Mouse (Mus musculus) T-helper 1 cell (primary cell): ENCODE data around the gene Fam19a1.
"Not testable (repeated sequence)": the region's sequence is repeated elsewhere in the genome, so short reads cannot be mapped to it uniquely, and the experiment has no call there.

Experiments
- in situ Hi-C: fragments of 300-600 bp; cut with MboI, MseI; formaldehyde crosslinking; loops from one replicate; pipeline ENCODE4 v1.15.1; 2025; ENCODE audit warnings: high pct_unique_total_duplicates

The Fam19a1 gene

DNA sequence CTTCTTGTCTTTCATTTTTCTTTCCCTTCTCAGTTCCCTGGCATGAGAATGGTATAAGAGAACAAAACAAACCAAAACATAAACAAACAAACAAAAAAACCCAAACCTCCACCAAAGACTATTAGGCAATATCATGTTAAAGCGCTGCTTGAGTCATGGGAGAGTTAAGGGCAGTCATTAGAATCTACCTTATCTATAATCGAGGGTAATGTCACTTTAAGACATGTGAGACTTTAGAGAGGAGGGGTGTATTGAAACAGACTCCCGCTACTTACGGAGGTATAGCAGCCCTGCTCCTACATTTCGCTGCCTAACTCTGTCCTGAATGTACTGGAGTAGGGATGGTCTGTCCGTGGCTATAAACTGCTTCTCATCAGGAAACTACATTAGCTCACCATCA, at the start of gene Fam19a1:
Fam19a1 (plus strand) TSS at position 301 of the 400 bp plus-strand sequence.
- in situ Hi-C loops, result no loop called here

DNA sequence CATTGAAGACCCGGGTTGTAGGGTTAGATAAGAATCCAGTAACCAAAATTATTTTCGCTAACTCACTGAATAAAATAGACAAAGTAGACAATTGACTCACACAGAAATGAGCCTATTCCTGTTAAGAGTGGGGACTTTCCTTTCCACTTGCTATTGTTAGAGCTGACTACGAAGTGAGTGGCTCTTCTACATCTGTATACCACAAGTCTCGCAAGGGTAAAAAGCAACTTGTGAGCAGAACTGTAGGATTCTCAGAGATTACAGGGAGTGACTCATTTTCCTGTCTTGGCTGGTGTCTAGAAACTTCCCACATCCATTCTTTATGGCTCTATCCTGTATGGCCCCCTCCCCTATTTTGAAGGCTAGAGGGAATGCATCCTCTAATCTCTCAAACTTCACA, 41.9 kb upstream of the Fam19a1 start:
- in situ Hi-C loops, result no loop called here

DNA sequence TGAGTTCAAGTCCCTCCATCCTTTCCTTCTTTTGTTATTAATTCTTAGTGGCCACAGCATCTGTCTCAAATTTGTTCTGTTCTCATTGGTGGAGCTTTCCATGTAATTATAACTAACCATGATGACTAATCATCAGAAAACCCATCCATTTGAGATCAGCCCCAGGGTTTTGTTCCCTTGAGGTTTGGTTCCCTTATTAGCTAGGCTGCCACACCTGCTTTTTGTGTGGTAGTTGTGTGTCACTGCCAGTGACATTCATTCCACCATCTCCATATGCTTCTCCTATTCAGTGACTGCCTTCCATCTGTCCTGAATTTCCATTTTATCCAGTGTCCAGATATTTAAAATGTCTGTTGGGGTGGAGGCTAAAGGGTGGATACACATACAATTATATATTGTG, 41.4 kb upstream of the Fam19a1 start:
- in situ Hi-C loops, result no loop called here

DNA sequence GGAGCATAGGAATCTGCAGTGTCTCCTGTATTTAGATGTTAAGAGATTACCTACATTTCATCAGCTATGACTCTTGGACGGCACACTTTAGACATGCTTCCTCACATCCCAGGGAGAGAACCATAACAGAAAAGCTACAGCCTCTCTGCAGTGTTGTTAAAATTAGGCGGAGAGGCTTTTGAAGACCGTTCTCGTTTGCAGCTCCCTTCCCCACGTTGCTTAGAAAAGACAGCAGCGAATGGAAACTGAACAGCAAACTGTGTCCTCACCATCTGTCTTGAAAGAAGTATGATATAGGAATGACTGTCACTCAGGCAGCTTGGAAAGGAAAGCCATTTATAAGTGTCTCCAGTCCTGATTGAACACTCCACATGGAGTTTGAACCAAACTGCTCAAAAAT, 23.0 kb upstream of the Fam19a1 start:
- in situ Hi-C loops, result no loop called here

DNA sequence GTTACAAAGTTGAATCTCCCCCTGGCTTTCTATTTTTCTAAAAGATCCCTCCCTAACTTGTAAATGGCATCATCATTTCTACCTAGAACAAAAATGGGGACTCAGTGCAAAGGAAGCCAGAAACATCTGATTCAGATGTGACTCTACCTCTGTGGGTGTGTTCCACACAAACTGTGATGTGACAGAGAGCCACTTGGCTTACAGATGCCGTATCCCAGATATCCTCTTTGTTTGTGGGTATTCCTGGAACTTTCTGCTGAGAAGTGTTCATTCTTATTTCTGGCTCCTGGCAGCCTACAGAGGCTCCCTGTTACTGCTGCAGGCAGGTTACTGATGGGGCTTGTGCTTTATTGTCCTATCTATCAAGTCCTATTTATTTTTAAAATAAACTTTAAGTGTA, 19.2 kb upstream of the Fam19a1 start:
- in situ Hi-C loops, result no loop called here

DNA sequence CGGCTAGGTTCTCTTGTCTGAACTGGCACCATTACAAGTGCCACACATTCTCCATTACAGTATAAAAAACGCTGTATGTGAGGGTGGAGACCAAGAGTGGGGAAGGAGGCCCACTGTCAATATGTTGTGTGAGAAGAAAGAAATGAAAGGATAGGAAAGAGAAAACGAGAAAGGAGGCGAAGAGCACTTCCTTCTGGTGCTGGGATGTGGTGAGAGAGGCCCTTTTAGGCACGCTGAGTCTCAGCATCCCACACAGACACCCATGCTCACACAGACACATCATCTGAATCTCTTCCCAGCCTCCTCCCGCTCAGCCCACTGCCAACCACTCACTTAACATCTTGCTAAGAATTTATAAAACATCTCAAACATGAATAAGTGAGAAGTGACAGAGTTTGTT, 14.7 kb upstream of the Fam19a1 start:
- in situ Hi-C loops, result no loop called here

DNA sequence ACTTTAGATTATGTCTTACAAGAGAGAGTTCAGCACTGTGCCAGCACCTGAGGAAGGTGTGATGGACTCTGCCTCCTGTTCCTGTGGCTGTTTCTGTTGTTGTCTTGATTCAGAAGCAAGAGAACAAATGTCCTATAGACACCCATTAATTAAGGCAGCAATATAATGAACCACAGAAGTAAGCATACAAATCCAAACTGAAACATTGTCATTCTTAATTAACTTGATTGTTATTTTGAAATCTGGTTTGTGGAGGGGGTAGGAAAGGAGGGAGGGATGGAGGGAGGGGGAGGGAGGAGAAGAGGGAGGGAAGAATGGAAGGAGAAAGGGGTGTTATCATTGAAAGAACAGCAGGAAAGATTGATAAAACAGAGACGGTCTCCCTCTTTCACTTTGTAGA, 1.3 kb upstream of the Fam19a1 start:
- in situ Hi-C loops, result no loop called here

DNA sequence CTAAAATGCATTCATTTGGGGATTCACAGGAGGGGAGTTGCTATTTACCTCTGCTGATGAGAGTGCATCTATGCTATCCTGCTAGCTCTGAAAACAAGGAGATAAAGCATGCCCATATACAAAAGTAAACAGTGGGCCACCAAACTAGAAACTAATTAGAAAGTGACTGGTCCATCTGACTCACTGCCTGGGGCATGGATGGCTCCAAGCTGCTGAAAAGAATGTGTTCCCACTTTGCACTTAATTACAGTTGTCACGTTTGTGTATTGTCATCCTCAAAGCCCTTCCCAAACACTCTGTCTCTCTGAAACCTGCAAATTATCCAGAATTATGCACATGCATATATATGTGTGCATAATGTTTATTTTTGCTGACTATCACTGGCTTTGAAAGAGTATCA, 1.2 kb downstream of the Fam19a1 start:
- in situ Hi-C loops, result no loop called here

DNA sequence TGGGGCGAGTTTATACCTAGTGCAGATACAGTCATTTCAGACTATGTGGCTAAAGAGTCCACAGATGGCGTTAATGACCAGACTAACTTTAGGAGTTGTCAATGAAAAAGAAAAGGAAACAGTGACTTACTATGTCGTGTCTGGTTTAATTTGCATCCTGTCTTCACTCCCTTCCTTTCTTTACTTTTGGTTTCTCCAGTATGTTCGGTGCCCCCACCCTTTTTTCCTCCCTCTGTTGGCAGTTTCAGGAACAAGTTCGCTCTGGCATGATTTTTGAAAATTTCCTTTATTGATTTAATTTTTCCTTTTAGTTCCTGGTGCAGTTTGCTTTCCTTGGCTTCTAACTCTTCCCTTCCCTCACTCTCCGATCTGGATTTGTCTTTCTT, 3.2 kb downstream of the Fam19a1 start:
- in situ Hi-C loops, result no loop called here

DNA sequence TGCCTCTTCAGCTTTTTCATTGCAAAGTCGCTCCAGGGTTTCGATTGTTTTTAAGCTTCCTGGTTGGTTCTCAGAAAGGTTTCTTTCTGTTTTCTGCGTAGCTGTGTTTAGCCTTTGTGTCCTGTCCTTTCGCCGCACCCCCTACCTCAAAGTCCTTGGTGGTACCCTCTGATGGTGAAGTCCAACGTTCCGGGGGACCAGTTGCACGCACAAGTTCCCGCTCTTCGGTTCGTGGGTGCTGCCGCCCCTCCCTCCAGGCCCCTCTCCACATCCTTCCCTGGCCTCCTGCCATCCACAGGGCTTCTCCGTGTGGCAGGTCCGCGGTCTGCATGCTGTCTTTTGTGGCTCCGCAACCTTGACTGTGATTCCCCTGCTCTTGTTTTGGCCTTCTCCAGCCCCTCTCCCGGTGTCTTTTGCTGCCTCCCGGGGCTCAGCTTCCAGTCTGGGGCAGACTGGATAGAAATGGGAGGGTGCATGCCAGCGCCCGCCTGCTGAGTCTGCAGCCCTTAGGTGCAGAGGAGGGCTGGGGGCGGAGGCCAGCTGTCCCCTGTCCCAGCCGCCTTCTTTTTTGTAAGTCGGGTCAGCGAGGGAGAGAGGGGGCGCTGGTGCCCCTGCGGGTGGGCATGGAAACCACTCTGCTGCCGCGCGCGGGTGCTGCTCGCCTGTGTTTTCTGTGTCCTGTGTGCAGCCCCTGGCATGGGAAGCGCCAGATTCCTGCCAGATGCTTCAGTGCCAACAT, 3.7 kb downstream of the Fam19a1 start:
- in situ Hi-C loops, result no loop called here

DNA sequence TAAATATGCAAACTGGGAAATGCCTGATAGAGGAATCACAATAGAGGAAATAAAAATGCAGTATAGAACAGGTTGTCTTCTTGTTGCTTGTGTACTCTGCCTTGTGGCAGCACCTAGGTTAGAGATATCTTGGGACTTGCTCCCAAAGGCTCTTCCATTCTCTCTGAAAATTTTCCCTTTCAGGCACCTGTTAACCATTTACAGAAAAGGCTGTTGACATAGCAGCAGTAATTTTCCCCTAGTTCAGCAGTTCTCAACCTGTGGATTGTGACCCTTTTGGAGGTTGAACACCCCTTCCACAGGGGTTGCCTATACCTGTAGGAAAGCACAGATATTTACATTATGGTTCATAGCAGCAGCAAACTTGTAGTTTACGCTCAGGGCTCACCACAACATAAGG, 30.4 kb downstream of the Fam19a1 start:
- in situ Hi-C loops, result no loop called here

DNA sequence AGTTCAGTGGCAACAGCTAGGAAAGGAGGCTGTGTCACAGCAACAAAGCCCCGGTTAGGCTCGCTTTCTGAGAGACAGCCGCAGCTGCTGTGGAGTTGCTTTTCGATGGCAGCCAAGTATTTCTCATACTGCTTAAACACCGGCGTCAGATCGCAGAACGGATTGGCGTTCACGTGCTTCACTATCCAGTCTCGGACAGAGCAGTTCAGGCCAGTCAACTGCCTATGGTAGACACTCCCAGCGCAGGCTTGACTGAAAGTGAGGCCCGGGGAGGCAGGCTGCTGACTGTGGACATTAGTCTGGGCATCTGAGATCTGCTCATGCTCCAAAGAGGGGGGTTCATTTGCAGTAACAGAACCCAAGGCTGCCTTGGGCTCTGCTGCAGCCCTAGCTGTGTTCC, 52.4 kb downstream of the Fam19a1 start:
- in situ Hi-C loops, result no loop called here

DNA sequence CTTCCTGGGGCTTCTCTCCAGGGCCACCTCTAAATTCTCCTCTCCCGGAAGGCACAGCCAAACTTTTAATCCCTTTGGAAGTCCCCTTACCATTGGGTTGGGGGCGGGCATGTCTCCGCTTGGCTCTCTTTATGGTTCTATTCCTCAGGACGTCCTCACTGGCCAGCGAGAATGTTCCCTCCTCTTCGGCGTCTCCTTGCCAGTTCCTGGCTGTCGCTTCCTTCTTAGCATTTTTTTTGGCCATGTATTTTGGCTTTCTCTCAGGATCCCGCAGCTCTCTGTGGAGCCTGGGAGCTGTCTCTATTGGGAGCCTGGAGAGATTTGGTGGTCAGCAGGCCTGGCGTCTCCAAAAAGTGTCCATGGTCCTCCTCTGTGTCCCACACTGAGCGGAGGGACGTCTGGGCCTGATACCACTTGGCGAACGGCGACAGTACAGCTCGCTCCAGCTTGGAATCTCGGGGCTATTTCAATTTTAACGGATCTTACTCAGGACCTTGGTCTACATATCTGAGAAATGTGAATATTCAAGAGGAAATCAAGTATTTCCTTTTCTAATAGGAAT, 52.9 kb downstream of the Fam19a1 start, which contains the start of gene 1700123L14Rik:
1700123L14Rik (minus strand) TSS at position 426 of the 562 bp plus-strand sequence.
- in situ Hi-C loops, result no loop called here

DNA sequence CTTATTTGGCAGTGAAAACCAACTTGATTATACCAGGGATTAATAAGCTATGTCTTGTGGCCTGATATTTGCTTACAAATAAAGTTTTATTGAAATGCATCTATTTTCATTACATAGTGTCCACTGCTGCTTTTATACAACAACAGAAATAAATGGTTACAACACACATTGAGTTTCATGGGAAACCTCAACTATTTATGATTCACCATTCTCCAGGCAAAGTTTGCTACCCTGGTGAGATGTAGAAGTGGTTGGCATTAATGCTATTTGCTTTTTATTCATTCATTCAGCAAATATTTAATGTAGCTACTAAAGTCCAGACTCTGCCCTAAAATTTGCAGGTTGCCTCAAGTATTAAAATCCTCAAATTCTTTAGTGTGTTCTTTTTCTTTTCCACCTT, 54.1 kb downstream of the Fam19a1 start:
- in situ Hi-C loops, result no loop called here

DNA sequence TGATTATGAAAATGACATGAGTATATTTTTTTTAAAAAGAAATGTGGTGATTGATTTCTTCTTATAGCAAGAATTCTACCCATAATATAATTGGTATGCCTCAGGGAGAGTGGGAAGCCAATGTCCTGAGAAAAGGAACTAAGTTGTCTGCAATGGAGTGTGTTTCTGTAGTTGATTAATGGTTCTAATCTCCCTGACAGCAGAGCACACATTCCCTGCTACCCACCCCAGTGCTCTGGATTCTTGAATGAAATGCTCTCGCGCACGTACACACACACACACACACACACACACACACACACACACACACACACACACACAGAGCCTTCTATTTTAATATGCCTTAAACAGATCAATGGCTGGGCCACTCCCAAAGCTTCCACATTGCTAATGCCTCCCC, 60.7 kb downstream of the Fam19a1 start:
- in situ Hi-C loops, result no loop called here

DNA sequence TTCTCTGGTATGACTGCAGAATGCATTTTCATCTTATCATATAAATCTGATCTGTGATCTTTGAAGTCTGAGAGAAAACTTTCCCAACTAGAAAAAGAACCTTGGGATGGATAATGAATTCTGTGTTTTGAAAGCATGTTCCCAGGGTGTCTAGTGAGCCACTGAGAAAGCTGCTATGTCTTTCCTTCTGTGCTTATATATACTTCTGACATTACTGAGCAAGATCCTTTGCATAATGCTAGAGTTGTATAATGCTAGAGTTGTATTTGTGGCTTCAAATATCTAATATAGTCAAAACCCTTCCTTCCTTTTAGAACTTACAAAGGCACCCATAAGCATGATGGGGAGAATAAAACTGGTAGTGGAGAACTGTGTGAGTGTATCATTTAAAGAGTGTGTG, 65.6 kb downstream of the Fam19a1 start:
- in situ Hi-C loops, result no loop called here

DNA sequence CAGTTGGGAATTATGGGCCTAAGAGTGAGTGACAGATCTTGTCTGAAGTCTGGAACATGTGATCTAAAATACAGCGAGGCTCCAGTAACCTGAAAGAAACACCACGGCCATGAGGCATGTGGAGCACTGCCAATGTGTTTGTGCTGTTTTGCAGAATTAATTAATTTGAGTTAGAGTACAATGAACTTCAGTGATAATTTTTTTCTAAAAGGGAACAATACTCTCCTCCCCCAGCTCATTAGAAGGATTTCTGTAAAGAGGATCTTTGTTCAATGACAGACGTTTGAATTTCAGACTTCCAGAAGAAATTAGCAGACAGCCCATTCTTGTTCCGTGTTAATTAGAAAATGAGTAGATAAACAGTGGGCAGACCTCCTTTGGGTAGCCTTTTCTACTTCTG, 70.4 kb downstream of the Fam19a1 start:
- in situ Hi-C loops, result no loop called here

DNA sequence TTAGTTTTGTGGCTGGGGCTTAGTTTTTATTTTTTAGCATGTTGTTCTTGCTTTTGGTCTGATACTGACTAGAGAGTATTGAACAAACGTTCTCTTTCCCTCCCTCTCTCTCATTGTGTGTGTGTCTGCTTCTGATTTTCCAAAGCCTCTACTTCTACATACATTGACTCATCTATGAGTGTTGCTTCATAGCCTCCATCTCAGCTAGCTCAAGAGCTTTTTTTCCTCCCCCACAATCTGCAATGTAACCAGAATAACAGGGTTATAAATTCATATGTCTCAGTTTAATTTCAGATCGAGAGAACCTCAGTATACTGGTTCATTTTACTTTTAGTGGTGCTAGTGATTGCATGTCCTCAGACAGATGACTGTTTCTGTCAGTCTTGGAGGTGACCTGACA, 73.6 kb downstream of the Fam19a1 start:
- in situ Hi-C loops, result no loop called here

DNA sequence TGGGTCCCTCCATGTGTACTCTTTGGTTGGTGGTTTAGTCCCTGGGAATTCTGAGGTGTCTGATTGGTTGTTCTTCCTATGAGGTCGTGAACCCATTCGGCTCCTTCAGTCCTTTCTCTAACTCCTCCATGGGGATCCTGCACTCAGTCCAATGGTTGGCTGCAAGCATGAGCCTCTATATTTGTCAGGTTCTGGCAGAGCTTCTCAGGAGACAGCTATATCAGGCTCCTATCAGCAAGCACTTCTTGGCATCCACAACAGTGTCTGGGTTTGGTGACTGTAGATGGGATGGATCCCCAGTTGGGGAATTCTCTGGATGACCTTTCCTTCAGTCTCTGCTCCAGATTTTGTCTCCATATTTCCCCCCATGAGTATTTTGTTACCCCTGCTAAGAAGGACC, 86.0 kb downstream of the Fam19a1 start:
- in situ Hi-C loops, result not testable (repeated sequence)

DNA sequence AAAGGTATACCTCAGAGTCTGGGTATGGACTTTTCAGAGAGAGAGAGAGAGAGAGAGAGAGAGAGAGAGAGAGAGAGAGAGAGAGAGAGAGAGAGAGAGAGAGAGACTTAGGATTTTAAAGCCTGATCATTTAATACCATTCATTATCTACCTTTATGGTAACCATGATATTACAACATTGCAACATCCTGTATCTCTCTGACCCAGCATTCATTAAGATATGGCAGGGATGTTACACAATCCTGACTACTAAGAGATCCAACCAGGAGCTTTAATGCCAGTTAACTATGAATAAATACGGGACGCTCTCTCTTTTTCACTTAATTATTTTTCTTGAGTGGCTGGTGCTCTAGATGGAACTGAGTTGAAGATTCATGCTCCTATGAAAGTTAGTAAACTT, 92.4 kb downstream of the Fam19a1 start:
- in situ Hi-C loops, result no loop called here

DNA sequence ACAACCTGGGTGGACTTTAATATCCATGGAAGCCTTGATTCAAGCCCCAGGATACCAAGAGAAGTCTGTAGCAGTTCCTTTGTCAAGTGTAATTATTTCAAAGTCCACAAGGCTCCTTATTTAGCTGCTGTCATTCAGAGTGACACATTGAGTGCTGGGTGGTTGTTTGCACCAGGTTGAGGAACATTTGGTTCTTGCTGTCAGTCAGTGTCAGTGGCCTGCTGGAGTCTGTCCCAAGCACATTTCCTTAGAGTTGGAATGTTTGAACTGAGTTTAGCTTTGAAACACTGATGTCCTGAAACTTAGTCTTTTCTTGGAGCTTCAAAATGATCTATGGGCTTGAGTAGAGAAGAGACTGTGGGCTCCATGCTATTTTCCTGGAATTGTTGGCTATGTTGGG, 121.9 kb downstream of the Fam19a1 start:
- in situ Hi-C loops, result no loop called here

DNA sequence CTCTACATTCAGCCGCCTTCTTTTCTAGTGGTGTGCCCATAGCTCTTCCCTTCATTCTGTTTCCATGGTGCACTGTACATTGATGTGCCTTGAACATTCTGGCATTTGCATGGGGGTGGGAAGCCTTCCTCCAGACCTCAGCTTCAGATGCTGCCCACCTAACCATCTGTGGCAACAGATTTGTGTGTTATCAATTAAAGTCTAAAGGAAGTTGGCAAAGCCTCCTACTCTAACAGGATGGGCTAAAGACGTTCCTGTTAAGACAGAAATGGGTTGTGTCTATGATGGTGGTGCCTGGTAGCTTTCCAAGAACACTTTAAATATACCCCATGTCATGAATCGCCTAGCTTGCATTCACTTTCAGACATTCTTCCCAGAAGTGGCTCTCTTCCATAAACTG, 131.4 kb downstream of the Fam19a1 start:
- in situ Hi-C loops, result no loop called here

DNA sequence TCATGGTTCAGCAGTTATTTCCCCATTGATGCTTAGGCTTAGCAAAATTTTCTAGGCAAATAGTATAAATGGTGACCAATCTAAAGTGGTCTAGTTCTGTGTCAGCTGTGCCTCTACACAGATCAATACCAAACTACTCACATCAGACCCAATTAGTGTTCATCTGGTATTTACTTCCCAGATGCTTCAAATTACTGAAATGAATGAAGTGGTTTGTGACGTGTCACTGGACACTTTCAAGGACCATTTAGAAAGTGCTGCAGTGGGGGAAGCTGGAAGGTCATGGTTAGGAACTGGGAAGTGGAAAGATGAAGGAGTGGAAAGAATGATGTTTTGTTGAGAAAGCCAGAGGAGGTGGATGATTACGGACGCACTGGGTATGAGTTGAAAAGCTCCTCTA, 139.0 kb downstream of the Fam19a1 start:
- in situ Hi-C loops, result no loop called here

DNA sequence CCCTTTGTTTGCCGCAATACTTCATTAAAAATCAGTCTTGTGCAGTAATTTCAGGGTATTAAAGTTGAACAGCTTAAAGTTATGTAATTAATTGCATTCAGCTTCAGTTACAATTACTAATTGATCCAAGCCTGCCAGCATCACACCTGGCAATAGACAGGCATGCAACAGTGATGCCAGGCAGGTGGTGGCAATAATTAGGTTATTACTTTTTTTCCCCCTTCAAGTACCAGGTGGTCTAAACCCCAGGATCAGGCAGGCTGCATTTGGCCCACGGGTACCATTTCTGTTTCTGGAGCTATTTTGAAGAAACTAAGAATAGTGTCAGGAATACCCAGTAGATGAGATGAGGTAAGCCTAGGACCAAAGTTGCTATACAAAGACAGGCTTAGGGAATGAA, 141.9 kb downstream of the Fam19a1 start:
- in situ Hi-C loops, result no loop called here
